Mouse (Mus musculus): ENCODE results near the gene Hnrnpc.

Gene Hnrnpc

DNA sequence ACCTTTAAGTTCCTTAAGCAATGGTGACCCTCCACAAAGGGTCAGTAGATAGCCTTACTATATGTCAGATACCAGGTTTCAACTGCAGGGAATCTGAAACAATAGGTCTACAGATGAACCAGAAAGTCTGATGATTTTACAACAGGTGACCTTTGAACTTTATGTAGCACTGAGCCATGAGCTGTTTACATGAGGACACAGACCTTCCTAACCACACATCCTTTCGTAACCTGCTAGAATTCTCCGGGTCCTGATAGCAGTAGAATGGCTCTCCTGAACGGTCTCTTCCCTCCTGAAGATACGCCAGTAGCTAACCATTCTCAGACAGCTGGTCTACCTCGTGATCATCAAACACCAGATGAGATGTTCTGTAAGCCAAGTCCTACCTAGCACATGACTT is 64.5 kb downstream of the Hnrnpc start:
- in situ Hi-C loops (cut with MboI; ENCODE audit: unreplicated experiment in 2 of 2) = no loop called here

DNA sequence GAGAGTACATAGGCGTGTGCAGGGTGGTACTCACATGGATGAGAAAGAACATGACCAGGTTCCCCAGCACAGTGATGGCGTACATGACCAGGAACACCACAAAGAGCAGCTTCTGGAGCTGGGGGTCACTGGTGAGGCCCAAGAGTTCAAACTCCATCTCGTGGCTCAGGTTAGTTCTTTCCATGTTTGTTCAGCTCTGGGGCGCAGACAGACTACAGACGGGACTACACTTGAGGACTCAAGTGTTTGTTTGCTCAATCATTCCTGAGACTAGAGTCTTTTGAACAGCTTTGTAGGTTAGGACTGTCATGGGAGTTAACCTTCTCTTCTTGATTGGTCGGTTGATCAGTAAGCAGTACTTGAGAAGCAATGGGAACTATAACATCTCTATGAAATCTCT is 67.9 kb downstream of the Hnrnpc start:
- in situ Hi-C loops (cut with MboI; ENCODE audit: unreplicated experiment in 2 of 2) = no loop called here

GRCm38 (mm10) chr14:52026342-52026741 is 77.5 kb downstream of the Hnrnpc start:
- in situ Hi-C loops (cut with MboI; ENCODE audit: unreplicated experiment in 2 of 2) = loop anchor here in 1 of 2 experiments (10.0 kb wide), 1 partner anchor 308 kb away; no protein-coding TSS in a partner anchor

- in situ Hi-C loops (cut with MboI; ENCODE audit: unreplicated experiment in 2 of 2) = loop anchor here (5.0 to 25.0 kb wide), 5 partner anchors 122 to 937 kb away; partner anchors contain the start of genes Ang (in 1 of the 2), Ang4 (in 1 of the 2), Eddm3b (in 1 of the 2) and Rnase4 (in 1 of the 2)
These were observed 79.7 kb downstream of the Hnrnpc start for GRCm38 (mm10) chr14:52024133-52024532.

All from v-Abl transformed pro-B cells (cell line).